Mouse (Mus musculus) heart, postnatal 0 days (tissue): ENCODE results near the gene Card10.

Experiments
- CTCF ChIP-seq: IDR thresholded peaks from 2 replicates; pipeline ENCODE4 v1.5.1; 2016; ENCODE audit warnings: antibody characterized with exemption, control low read depth, low read depth
- EP300 ChIP-seq: IDR thresholded peaks from 2 replicates; pipeline ENCODE4 v1.6.1; 2016; ENCODE audit warnings: antibody characterized with exemption, low read depth

GRCm38 (mm10) chr15:78740662-78741061 lies 62.2 kb downstream of the Card10 start:
- TF ChIP-seq CTCF, result no peak
- no peak for TF ChIP-seq EP300
